Mouse (Mus musculus): ENCODE measurements around the gene Hsd17b11.

DNA sequence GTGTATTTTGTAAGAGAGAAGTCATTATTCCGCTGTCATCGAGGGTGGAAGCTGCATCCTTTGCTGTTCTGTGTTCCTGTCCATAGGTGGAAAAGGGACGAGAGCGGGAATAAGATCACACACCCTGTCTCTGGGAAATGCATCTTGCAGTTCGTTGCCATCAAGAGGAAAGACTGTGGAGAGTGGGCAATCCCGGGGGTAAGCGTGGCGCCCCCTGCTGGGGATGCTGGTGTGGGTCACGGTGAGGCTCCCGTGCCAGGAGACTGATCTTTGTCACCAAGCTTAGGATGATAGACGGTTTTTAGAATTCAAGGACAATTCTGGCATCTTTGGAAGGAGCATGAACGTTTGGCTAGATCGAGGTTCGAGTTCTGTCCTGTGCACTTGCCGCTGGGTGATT, 36.3 kb upstream of the Hsd17b11 start:
- TF ChIP-seq CTCF (IDR thresholded peaks at IDR 0.05; ENCODE audit: extremely low read depth, insufficient read length, insufficient replicate concordance, low read depth, low read length): peak; percentile 78; the same call in 1 of the 2 replicates
- TF ChIP-seq POLR2A (IDR thresholded peaks at IDR 0.05; ENCODE audit: low read depth, low read length): no peak
